Mouse (Mus musculus) intestine, embryonic 16.5 days (tissue): ENCODE measurements around the gene Nkx2-1. TPM values are rescaled to one million over a fixed set of nuclear protein-coding genes. Genes with fewer than 3 reads are reported as not detected.

Experiments
- ATAC-seq: fragments of 200-750 bp; cut with Nextera tagmentation; 2 replicates; pipeline ENCODE4 v1.8.0; 2017; ENCODE audit warnings: moderate TSS enrichment, moderate library complexity
- H3K27ac ChIP-seq: fragments of 300-500 bp; sonication (generic); 2 replicates; pipeline ENCODE4 v1.5.1; 2014; ENCODE audit warnings: mild to moderate bottlenecking, low read length
- H3K27me3 ChIP-seq: fragments of 300-500 bp; sonication (generic); replicated peaks from 2 replicates; pipeline ENCODE4 v1.6.1; 2014; ENCODE audit warnings: low read length, control low read depth, mixed read lengths; ENCODE audit not compliant: control insufficient read depth, insufficient read depth
- H3K36me3 ChIP-seq: fragments of 300-500 bp; sonication (generic); 2 replicates; pipeline ENCODE4 v1.6.1; 2014; ENCODE audit warnings: low read length, control low read depth; ENCODE audit not compliant: control insufficient read depth, insufficient read depth
- H3K4me1 ChIP-seq: fragments of 300-500 bp; sonication (generic); 2 replicates; pipeline ENCODE4 v1.6.1; 2014; ENCODE audit warnings: low read length, control low read depth, mixed read lengths; ENCODE audit not compliant: control insufficient read depth, insufficient read depth
- H3K4me2 ChIP-seq: fragments of 300-500 bp; sonication (generic); 2 replicates; pipeline ENCODE4 v1.6.1; 2014; ENCODE audit warnings: low read depth, low read length, control low read depth
- H3K4me3 ChIP-seq: fragments of 300-500 bp; sonication (generic); 2 replicates; pipeline ENCODE4 v1.5.1; 2014; ENCODE audit warnings: mild to moderate bottlenecking, low read length
- H3K9ac ChIP-seq: fragments of 300-500 bp; sonication (generic); 2 replicates; pipeline ENCODE4 v1.6.1; 2014; ENCODE audit warnings: low read depth, low read length
- H3K9me3 ChIP-seq: fragments of 300-500 bp; sonication (generic); 2 replicates; pipeline ENCODE4 v1.6.1; 2016; ENCODE audit warnings: low read length, control low read depth; ENCODE audit not compliant: control insufficient read depth
- WGBS: fragments of 180-500 bp; shearing (Covaris S2); extraction: QIAGEN DNeasy Blood & Tissue Kit; methylation state at CpG from one replicate; pipeline ENCODE4 v1.1.7; 2014; 5-methylcytosine and 5-hydroxymethylcytosine counted together
- polyA plus RNA-seq: library from polyadenylated mRNA; unstranded; fragments of >200 nt; fragmentation: Nextera tagmentation; extraction: Ambion mirVana; gene quantifications from 2 replicates; pipeline ENCODE4 v1.2.1, GENCODE M21; 2015

Gene Nkx2-1
- polyA plus RNA-seq, 1 experiment from 2014 or later, result not detected

- H3K4me2 ChIP-seq, result peak overlapping the region; percentile 49
- H3K9me3 ChIP-seq, result no peaks in the 10 kb centered on the region
- H3K27me3 ChIP-seq, result peaks cover 89% of the 10 kb centered on the region
- ATAC-seq, result no peak; the same call in 1 of the 2 replicates
- H3K4me3 ChIP-seq, result peak overlapping the region; percentile 39
- peaks cover 22% of the 10 kb centered on the region for H3K4me1 ChIP-seq
- under 1% methylated on average over 21 of the region's 24 CpGs for WGBS
- H3K9ac ChIP-seq, result no peak overlapping the region
- H3K27ac ChIP-seq, result no peak overlapping the region
- no peaks in the 10 kb centered on the region for H3K36me3 ChIP-seq
Observed at GRCm38 (mm10) chr12:56534311-56534650, 2.4 kb downstream of the Nkx2-1 start.

DNA sequence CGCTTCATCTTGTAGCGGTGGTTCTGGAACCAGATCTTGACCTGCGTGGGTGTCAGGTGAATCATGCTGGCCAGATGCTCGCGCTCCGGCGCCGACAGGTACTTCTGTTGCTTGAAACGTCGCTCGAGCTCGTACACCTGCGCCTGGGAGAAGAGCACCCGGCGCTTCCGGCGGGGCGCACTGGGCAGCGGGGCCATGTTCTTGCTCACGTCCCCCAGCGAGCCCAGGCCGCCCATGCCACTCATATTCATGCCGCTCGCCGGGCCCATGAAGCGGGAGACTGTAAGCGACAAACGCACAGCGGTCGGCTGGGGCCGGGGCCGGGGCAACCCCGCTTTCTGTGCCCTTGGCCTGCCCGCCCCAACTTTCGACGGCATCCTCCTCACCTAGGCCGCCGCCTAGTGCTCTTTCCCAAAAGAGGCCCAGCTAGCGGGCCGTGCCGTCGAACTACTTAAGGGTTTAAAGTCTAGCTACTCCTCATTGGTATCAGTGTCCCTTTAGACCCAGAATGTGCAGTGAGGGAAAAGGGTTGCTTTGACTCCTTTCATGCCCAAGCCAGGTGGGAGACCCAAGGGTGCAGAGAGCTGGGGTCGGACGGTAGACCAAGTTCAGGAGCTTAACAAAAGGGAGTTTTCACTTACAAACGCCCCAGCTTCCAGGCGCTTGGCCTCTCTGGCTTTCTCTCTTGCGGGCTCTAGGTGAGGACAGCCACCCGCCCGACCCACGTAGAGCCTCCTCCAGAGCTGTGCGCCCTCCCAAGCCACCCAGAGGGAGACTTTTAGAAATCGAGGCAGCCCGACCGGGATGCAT, 3.0 kb downstream of the Nkx2-1 start:
- Histone ChIP-seq H3K4me2 (no peak overlapping the region), H3K9me3 (no peaks in the 10 kb centered on the region), H3K36me3 (no peaks in the 10 kb centered on the region), H3K9ac (no peak overlapping the region), H3K4me1 (peaks cover 22% of the 10 kb centered on the region), H3K27ac (no peak overlapping the region), H3K4me3 (no peak overlapping the region), H3K27me3 (peaks cover 89% of the 10 kb centered on the region)
- no peak for ATAC-seq
- 1% methylated on average over 54 of the region's 54 CpGs for WGBS

DNA sequence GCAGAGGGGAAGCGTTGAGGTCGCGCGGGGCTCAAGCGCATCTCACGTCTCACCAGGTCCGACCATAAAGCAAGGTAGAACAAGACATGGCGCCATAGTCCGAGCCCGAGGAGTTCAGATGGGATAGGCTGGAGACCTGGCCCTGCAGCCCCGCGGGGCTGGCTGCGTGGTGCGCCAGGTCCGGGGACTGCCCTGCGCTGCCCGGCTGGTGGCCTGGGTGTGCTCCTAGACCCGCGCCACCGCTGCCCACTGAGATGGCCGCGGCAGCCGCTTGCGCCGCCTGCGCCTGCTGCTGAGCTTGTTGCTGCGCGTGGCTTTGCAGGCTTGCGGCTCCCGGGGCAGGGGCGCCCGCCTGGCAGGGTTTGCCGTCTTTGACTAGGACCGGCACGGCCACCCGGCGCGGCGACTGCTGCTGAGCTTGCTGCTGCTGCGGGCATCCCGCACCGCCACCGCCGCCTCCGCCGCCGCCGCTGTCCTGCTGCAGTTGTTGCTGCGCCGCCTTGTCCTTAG, 3.7 kb downstream of the Nkx2-1 start:
- H3K4me2 ChIP-seq, result no peak overlapping the region

GRCm38 (mm10) chr12:56532142-56532541, 4.6 kb downstream of the Nkx2-1 start:
- peaks cover 86% of the 10 kb centered on the region for H3K27me3 ChIP-seq
- no peak for ATAC-seq
- H3K9me3 ChIP-seq, result no peaks in the 10 kb centered on the region
- H3K4me1 ChIP-seq, result peaks cover 22% of the 10 kb centered on the region
- no peak overlapping the region for H3K4me3 ChIP-seq
- H3K9ac ChIP-seq, result no peak overlapping the region
- no peaks in the 10 kb centered on the region for H3K36me3 ChIP-seq
- WGBS, result 4% methylated on average over 4 of the region's 4 CpGs
- no peak overlapping the region for H3K4me2 ChIP-seq
- no peak overlapping the region for H3K27ac ChIP-seq

More for the DNA sequence above, 3.7 kb downstream of the Nkx2-1 start:
- WGBS, result under 1% methylated on average over 50 of the region's 50 CpGs
- ATAC-seq, result no peak
- no peak overlapping the region for H3K9ac ChIP-seq
- no peak overlapping the region for H3K27ac ChIP-seq
- no peak overlapping the region for H3K4me3 ChIP-seq
- peaks cover 22% of the 10 kb centered on the region for H3K4me1 ChIP-seq
- no peaks in the 10 kb centered on the region for H3K36me3 ChIP-seq
- H3K9me3 ChIP-seq, result no peaks in the 10 kb centered on the region
- H3K27me3 ChIP-seq, result peaks cover 89% of the 10 kb centered on the region

- Histone ChIP-seq H3K9ac (no peak overlapping the region), H3K27me3 (peaks cover 87% of the 10 kb centered on the region)
Observed at GRCm38 (mm10) chr12:56531051-56531620, 5.6 kb downstream of the Nkx2-1 start.

DNA sequence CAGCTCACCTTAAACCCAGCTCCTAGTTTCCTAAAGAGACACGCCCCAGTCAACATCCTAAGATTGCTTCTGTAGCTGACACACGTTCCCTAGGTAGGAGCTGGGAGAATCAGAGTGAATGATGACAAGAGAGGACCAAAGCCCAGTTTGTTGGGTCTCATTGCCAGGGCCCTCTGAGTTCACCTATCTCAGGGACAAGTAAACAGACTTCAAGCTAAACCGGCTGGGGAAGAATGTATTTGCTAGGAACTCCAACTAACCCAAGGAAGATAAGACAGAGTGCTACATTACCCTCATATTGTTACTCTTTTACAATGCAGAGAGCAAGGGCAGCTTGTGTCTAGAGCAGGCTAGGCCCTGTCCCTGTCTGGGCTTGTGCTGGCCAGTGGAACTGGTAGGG, 6.8 kb downstream of the Nkx2-1 start:
- H3K4me1 ChIP-seq, result peaks cover 14% of the 10 kb centered on the region
- ATAC-seq, result no peak
- no peaks in the 10 kb centered on the region for H3K9me3 ChIP-seq
- no peak overlapping the region for H3K4me2 ChIP-seq
- no peak overlapping the region for H3K9ac ChIP-seq
- H3K27ac ChIP-seq, result no peak overlapping the region
- WGBS, result 2% methylated on average over 3 of the region's 3 CpGs
- H3K4me3 ChIP-seq, result no peak overlapping the region
- no peaks in the 10 kb centered on the region for H3K36me3 ChIP-seq
- H3K27me3 ChIP-seq, result peaks cover 84% of the 10 kb centered on the region

More at GRCm38 (mm10) chr12:56531051-56531620, 5.6 kb downstream of the Nkx2-1 start:
- Histone ChIP-seq H3K4me1 (peaks cover 18% of the 10 kb centered on the region), H3K9me3 (no peaks in the 10 kb centered on the region), H3K36me3 (no peaks in the 10 kb centered on the region), H3K4me2 (no peak overlapping the region), H3K4me3 (no peak overlapping the region), H3K27ac (no peak overlapping the region)
- no peak for ATAC-seq
- 4% methylated on average over 3 of the region's 3 CpGs for WGBS

GRCm38 (mm10) chr12:56528881-56529681, 7.6 kb downstream of the Nkx2-1 start:
- Histone ChIP-seq H3K4me3 (no peak overlapping the region), H3K36me3 (no peaks in the 10 kb centered on the region), H3K27me3 (peaks cover 84% of the 10 kb centered on the region), H3K9me3 (no peaks in the 10 kb centered on the region), H3K4me2 (no peak overlapping the region), H3K27ac (no peak overlapping the region), H3K9ac (no peak overlapping the region), H3K4me1 (peaks cover 8% of the 10 kb centered on the region; the same call in 1 of the 2 replicates)
- under 1% methylated on average over 36 of the region's 36 CpGs for WGBS
- no peak for ATAC-seq

DNA sequence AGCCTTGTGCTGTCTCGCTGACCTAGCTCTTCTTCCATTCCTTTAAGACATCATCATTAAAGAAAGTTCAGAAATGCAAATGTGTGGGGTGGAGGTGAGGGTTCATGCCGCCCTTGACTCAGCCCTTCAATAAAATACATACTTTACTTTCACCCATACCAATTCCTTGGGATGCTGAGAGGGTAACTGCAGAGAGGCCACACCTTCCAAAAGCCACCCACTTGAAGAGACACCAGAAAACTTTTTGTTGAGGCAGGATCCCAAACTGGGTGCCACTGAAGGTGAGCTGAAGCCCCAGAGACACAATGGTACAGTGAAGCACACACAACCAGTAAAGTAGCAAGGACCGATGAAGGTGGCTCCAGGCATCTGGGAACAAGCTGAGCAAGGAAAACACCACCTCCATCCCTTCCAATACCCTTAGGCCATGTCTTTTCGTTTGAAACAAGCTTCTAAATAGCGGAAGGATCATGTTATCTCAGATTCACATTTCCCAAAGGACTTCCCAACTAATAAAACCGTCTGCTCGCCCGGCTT, 8.6 kb downstream of the Nkx2-1 start:
- no peak overlapping the region for H3K27ac ChIP-seq
- H3K4me3 ChIP-seq, result no peak overlapping the region
- H3K4me2 ChIP-seq, result no peak overlapping the region
- ATAC-seq, result no peak
- H3K4me1 ChIP-seq, result peaks cover 3% of the 10 kb centered on the region; the same call in 1 of the 2 replicates
- H3K36me3 ChIP-seq, result no peaks in the 10 kb centered on the region
- H3K27me3 ChIP-seq, result peaks cover 82% of the 10 kb centered on the region
- no peaks in the 10 kb centered on the region for H3K9me3 ChIP-seq
- WGBS, result 2% methylated on average over 8 of the region's 8 CpGs
- H3K9ac ChIP-seq, result no peak overlapping the region

DNA sequence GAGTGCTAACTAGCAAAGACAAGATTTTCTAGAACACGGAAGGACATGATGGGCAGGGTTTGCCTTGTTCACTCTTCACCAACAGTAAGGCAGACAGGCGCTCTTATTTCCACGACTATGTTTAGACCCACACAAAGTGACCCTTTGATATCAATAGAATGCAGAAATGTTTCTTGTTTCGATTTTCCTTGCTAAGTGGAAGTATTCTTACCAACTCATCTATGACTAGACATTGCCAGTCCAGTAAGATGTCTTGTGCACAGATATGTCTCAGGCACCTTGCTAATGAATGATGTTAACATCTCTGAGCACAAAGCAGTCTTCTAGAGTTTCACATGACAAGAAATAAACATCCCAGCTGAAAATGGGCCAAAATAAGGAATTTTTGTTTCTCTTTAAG, 9.6 kb downstream of the Nkx2-1 start:
- Histone ChIP-seq H3K4me1 (no peaks in the 10 kb centered on the region), H3K27me3 (peaks cover 85% of the 10 kb centered on the region), H3K27ac (no peak overlapping the region), H3K9ac (no peak overlapping the region), H3K4me3 (no peak overlapping the region), H3K4me2 (no peak overlapping the region), H3K36me3 (no peaks in the 10 kb centered on the region), H3K9me3 (no peaks in the 10 kb centered on the region)
- ATAC-seq, result no peak
- 24% methylated on average over 4 of the region's 4 CpGs for WGBS
